Mouse (Mus musculus): ENCODE results near the gene Amhr2. TPM values are rescaled to one million over a fixed set of nuclear protein-coding genes. Genes with fewer than 3 reads are reported as not detected.

The Amhr2 gene
- polyA plus RNA-seq, 1 experiment, result not detected

- Histone ChIP-seq H3K27ac (ENCODE audit: insufficient read depth, low read depth, low read length) (no peak overlapping the region), H3K4me1 (ENCODE audit: control insufficient read depth, insufficient read depth, low read length) (peaks cover 6% of the 10 kb centered on the region; the same call in 1 of the 2 replicates), H3K4me3 (ENCODE audit: insufficient read depth, low read depth, low read length) (no peak overlapping the region)
- WGBS, result 78% methylated on average over 9 of the region's 9 CpGs
- TF ChIP-seq POLR2A (IDR thresholded peaks at IDR 0.05; ENCODE audit: insufficient read depth, low read depth, low read length), result no peak
- no peak for TF ChIP-seq CTCF (IDR thresholded peaks at IDR 0.05; ENCODE audit: insufficient read depth, low read depth, low read length)
Observed at GRCm38 (mm10) chr15:102502254-102502840, 57.2 kb downstream of the Amhr2 start.

- no peak within 1 kb of the TSS for H3K4me3 ChIP-seq (ENCODE audit: insufficient read depth, low read depth, low read length)
- TF ChIP-seq CTCF (IDR thresholded peaks at IDR 0.05; ENCODE audit: insufficient read depth, low read depth, low read length), result no peak
- TF ChIP-seq POLR2A (IDR thresholded peaks at IDR 0.05; ENCODE audit: insufficient read depth, low read depth, low read length), result no peak
- 89% methylated on average over 1 of the region's 1 CpGs for WGBS
- H3K27ac ChIP-seq (ENCODE audit: insufficient read depth, low read depth, low read length), result no peak within 1 kb of the TSS; the same call in 1 of the 2 replicates
- peaks cover 6% of the 10 kb centered on the region; the same call in 1 of the 2 replicates for H3K4me1 ChIP-seq (ENCODE audit: control insufficient read depth, insufficient read depth, low read length)
Observed at GRCm38 (mm10) chr15:102503447-102503846, 58.3 kb downstream of the Amhr2 start, which contains the start of gene Gm10337. TSS of gene Gm10337 (plus strand) at chr15:102503722.

Other genes with a start within 250 kb of the Amhr2 start
- 123 TPM in 1 of 2 replicates, not detected in the other for gene Zfp740, start 242.1 kb upstream of the Amhr2 start, polyA plus RNA-seq (2012; ENCODE audit: insufficient read depth, insufficient read length, low replicate concordance, missing spikeins)
- not detected in 2 replicates for gene Csad, start 240.6 kb upstream of the Amhr2 start, polyA plus RNA-seq (2012; ENCODE audit: insufficient read depth, insufficient read length, low replicate concordance, missing spikeins)
- not detected in 2 replicates for gene Itgb7, start 213.4 kb upstream of the Amhr2 start, polyA plus RNA-seq (2012; ENCODE audit: insufficient read depth, insufficient read length, low replicate concordance, missing spikeins)
- gene Rarg, start 187.8 kb upstream of the Amhr2 start, polyA plus RNA-seq (2012; ENCODE audit: insufficient read depth, insufficient read length, low replicate concordance, missing spikeins), result not detected in 2 replicates
- not detected in 2 replicates for gene Gm9918, start 174.8 kb upstream of the Amhr2 start, polyA plus RNA-seq (2012; ENCODE audit: insufficient read depth, insufficient read length, low replicate concordance, missing spikeins)
- gene Mfsd5, start 165.9 kb upstream of the Amhr2 start, polyA plus RNA-seq (2012; ENCODE audit: insufficient read depth, insufficient read length, low replicate concordance, missing spikeins), result not detected in 2 replicates
- gene Espl1, start 149.1 kb upstream of the Amhr2 start, polyA plus RNA-seq (2012; ENCODE audit: insufficient read depth, insufficient read length, low replicate concordance, missing spikeins), result not detected in 2 replicates
- gene Pfdn5, start 119.3 kb upstream of the Amhr2 start, polyA plus RNA-seq (2012; ENCODE audit: insufficient read depth, insufficient read length, low replicate concordance, missing spikeins), result 1,008 TPM in 1 of 2 replicates, not detected in the other
- not detected in 2 replicates for gene Myg1, start 113.7 kb upstream of the Amhr2 start, polyA plus RNA-seq (2012; ENCODE audit: insufficient read depth, insufficient read length, low replicate concordance, missing spikeins)
- gene Aaas, start 94.6 kb upstream of the Amhr2 start, polyA plus RNA-seq (2012; ENCODE audit: insufficient read depth, insufficient read length, low replicate concordance, missing spikeins), result not detected in 2 replicates
- gene Sp7, start 78.2 kb upstream of the Amhr2 start, polyA plus RNA-seq (2012; ENCODE audit: insufficient read depth, insufficient read length, low replicate concordance, missing spikeins), result not detected in 2 replicates
- 98.4 TPM in 1 of 2 replicates, not detected in the other for gene Sp1, start 39.2 kb upstream of the Amhr2 start, polyA plus RNA-seq (2012; ENCODE audit: insufficient read depth, insufficient read length, low replicate concordance, missing spikeins)
- not detected in 2 replicates for gene Prr13, start 13.7 kb downstream of the Amhr2 start, polyA plus RNA-seq (2012; ENCODE audit: insufficient read depth, insufficient read length, low replicate concordance, missing spikeins)
- 834 and 975 TPM in 2 replicates for gene Pcbp2, start 25.2 kb downstream of the Amhr2 start, polyA plus RNA-seq (2012; ENCODE audit: insufficient read depth, insufficient read length, low replicate concordance, missing spikeins)
- not detected in 2 replicates for gene Gm10337, start 58.4 kb downstream of the Amhr2 start, polyA plus RNA-seq (2012; ENCODE audit: insufficient read depth, insufficient read length, low replicate concordance, missing spikeins)
- gene Map3k12, start 71.7 kb downstream of the Amhr2 start, polyA plus RNA-seq (2012; ENCODE audit: insufficient read depth, insufficient read length, low replicate concordance, missing spikeins), result not detected in 2 replicates
- not detected in 2 replicates for gene Tarbp2, start 72.8 kb downstream of the Amhr2 start, polyA plus RNA-seq (2012; ENCODE audit: insufficient read depth, insufficient read length, low replicate concordance, missing spikeins)
- not detected in 2 replicates for gene Npff, start 79.6 kb downstream of the Amhr2 start, polyA plus RNA-seq (2012; ENCODE audit: insufficient read depth, insufficient read length, low replicate concordance, missing spikeins)
- not detected in 2 replicates for gene Gm28047, start 179.7 kb downstream of the Amhr2 start, polyA plus RNA-seq (2012; ENCODE audit: insufficient read depth, insufficient read length, low replicate concordance, missing spikeins)
- gene Atf7, start 180.1 kb downstream of the Amhr2 start, polyA plus RNA-seq (2012; ENCODE audit: insufficient read depth, insufficient read length, low replicate concordance, missing spikeins), result not detected in 2 replicates
- gene Atp5g2, start 227.0 kb downstream of the Amhr2 start, polyA plus RNA-seq (2012; ENCODE audit: insufficient read depth, insufficient read length, low replicate concordance, missing spikeins), result not detected in 2 replicates

Data from olfactory bulb, adult 2 months (tissue).